Mouse (Mus musculus): ENCODE data around the gene Trcg1. TPM values are rescaled to one million over a fixed set of nuclear protein-coding genes. Genes with fewer than 3 reads are reported as not detected.

The Trcg1 gene
- polyA plus RNA-seq, 1 experiment, result not detected

DNA sequence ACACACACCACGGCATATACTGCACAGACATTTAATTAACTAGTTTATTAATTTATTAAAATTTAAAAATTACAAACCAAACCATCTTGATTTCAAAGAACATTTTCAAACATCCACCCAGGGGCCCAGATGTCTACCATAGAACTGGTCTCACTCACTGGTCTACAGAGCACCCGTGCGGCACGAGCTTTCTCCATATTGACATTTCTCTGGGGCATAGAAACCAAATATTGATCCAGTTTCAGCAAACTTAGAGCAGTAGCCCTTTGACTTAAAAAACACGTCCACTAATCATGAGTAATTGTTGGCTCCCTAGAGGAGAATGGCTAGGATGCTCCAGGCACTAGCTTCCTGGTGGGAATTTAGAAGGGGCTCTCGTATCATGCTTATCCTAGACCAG is 50.8 kb downstream of the Trcg1 start:
- no peak for DNase-seq (ENCODE audit: extremely low spot score in 1 of 2, low spot score in 1 of 2)

DNA sequence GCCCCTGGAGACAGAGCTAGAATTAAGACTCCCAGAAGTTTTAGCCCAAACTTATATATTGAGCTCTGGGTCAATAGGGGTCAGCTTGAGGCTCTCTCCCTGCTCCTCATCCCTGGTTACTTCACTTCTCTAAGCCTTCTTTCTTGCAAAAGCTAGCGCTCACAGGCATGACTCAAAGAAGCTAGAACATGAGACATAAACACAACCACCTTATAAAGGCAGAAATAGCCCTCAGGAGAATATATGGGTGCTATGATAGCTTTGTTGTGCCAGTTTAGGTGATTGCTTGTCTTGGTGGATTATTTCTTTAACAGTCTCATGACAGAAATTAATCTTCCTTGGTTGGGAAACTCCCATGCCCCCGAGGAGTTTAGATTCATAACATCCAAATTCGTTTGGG is 58.5 kb downstream of the Trcg1 start:
- no peak for DNase-seq (ENCODE audit: extremely low spot score in 1 of 2, low spot score in 1 of 2)

DNA sequence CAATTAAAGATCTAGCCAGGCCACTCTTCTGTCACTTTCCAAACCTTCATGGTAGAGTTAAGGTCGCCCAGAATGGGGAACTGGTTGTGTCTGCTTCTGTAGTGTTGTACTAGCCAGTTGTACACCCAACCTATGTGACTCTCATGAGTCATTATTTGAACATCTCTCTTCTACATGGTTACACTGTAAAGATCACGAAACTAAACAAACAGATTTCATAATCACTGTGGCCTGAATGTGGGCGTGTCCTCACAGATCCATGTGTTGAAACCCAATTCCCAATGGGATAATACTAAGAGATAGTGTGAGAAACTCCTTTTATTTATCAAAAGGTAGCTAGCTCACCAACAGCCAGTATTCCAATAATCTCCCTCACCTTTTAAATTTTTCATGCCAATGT is 59.3 kb downstream of the Trcg1 start:
- no peak for DNase-seq (ENCODE audit: extremely low spot score in 1 of 2, low spot score in 1 of 2)

DNA sequence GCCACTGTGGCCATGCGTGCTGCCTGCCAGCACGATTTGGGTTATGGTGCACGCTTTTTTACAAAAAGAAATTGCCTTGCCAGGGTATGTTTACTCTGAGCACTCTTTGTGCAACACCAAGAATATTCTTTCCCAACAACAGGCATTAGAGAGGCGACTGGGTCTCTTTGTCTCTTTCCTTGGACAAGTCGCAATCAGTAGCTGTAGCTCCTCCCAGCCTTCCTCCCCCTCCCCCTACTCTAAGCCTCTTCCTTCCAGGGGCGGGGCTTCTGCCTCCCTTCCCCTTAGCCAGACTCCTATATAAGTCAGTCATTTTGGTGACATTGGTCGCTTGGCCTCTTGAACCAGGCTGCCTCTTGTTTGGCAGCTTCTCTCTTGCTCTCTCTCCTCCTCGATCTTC is 59.9 kb downstream of the Trcg1 start:
- DNase-seq (ENCODE audit: extremely low spot score in 1 of 2, low spot score in 1 of 2), result no peak

DNA sequence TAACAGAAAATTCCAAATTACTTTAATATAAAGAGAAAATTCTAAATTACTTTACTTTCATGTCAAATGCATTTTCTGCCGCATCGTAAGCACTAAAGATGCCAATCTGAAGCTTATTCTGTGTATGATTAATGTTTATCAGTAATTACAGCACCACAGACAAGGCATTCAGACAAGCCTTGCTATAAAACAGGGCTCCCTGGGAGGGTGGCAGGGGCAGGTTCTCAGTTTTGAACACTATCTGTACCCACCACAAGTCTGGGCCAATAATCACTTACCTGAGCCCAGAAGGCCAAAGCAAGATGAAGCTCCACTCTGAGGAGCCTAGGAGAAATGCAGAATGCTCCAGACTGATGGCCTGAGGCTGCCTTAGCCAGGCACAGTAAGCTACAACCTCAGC is 61.6 kb downstream of the Trcg1 start:
- no peak for DNase-seq (ENCODE audit: extremely low spot score in 1 of 2, low spot score in 1 of 2)

Other genes starting within 250 kb of the Trcg1 start
- gene Ptpn9, start 241.6 kb upstream of the Trcg1 start, polyA plus RNA-seq (2012; rRNA removed), result 25.1 TPM in 2 replicates
- 27.4 and 29.9 TPM in 2 replicates for gene Sin3a, start 164.5 kb upstream of the Trcg1 start, polyA plus RNA-seq (2012; rRNA removed)
- 241 and 243 TPM in 2 replicates for gene Man2c1, start 105.9 kb upstream of the Trcg1 start, polyA plus RNA-seq (2012; rRNA removed)
- gene Neil1, start 88.3 kb upstream of the Trcg1 start, polyA plus RNA-seq (2012; rRNA removed), result 13.5 and 15.0 TPM in 2 replicates
- gene Commd4, start 78.2 kb upstream of the Trcg1 start, polyA plus RNA-seq (2012; rRNA removed), result 173 and 188 TPM in 2 replicates
- 4.6 and 5.4 TPM in 2 replicates for gene 1700017B05Rik, start 26.1 kb downstream of the Trcg1 start, polyA plus RNA-seq (2012; rRNA removed)
- 23.3 and 24.5 TPM in 2 replicates for gene Ppcdc, start 203.6 kb downstream of the Trcg1 start, polyA plus RNA-seq (2012; rRNA removed)
- gene Scamp5, start 231.5 kb downstream of the Trcg1 start, polyA plus RNA-seq (2012; rRNA removed), result 343 and 371 TPM in 2 replicates

All from frontal cortex, adult 2 months (tissue).